Mouse (Mus musculus): ENCODE data around the gene Cops6. TPM values are rescaled to one million over a fixed set of nuclear protein-coding genes. Genes with fewer than 3 reads are reported as not detected.

Gene Cops6
- polyA plus RNA-seq, 1 experiment = 61.2 TPM

GRCm38 (mm10) chr5:138165594-138165993 lies 4.7 kb downstream of the Cops6 start:
- 86% methylated on average over 8 of the region's 8 CpGs for WGBS
- no peaks in the 10 kb centered on the region for H3K27me3 ChIP-seq (ENCODE audit: control insufficient read depth, insufficient read depth, low read length)
- H3K27ac ChIP-seq (ENCODE audit: insufficient read depth, low read depth, low read length) = no peak overlapping the region
- H3K36me3 ChIP-seq (ENCODE audit: control insufficient read depth, insufficient read depth, low read length) = peaks cover 52% of the 10 kb centered on the region
- TF ChIP-seq CTCF (IDR thresholded peaks at IDR 0.05; ENCODE audit: extremely low read depth, insufficient read length, insufficient replicate concordance, low read depth, low read length) (no peak), POLR2A (IDR thresholded peaks at IDR 0.05; ENCODE audit: low read depth, low read length) (no peak)
- no peak overlapping the region for H3K4me3 ChIP-seq (ENCODE audit: low read depth, low read length)
- H3K4me1 ChIP-seq (ENCODE audit: control insufficient read depth, insufficient read depth, insufficient read length, low read length) = no peaks in the 10 kb centered on the region

- H3K36me3 ChIP-seq (ENCODE audit: control insufficient read depth, insufficient read depth, low read length) = peaks cover 35% of the 10 kb centered on the region
- under 1% methylated on average over 47 of the region's 47 CpGs for WGBS
- H3K27me3 ChIP-seq (ENCODE audit: control insufficient read depth, insufficient read depth, low read length) = no peaks in the 10 kb centered on the region
- peaks cover 7% of the 10 kb centered on the region; the same call in 1 of the 2 replicates for H3K4me1 ChIP-seq (ENCODE audit: control insufficient read depth, insufficient read depth, insufficient read length, low read length)
- H3K27ac ChIP-seq (ENCODE audit: insufficient read depth, low read depth, low read length) = peak overlapping the region; percentile 65
- TF ChIP-seq CTCF (IDR thresholded peaks at IDR 0.05; ENCODE audit: extremely low read depth, insufficient read length, insufficient replicate concordance, low read depth, low read length) (no peak), POLR2A (IDR thresholded peaks at IDR 0.05; ENCODE audit: low read depth, low read length) (0 out of 2 replicates have a peak, but pooled peaks have one; percentile 28)
- H3K4me3 ChIP-seq (ENCODE audit: low read depth, low read length) = peak overlapping the region; percentile 69
Measured at GRCm38 (mm10) chr5:138170936-138171561, 10.2 kb downstream of the Cops6 start.

- TF ChIP-seq POLR2A (IDR thresholded peaks at IDR 0.05; ENCODE audit: low read depth, low read length) (peak; percentile 25; the same call in 1 of the 2 replicates), CTCF (IDR thresholded peaks at IDR 0.05; ENCODE audit: extremely low read depth, insufficient read length, insufficient replicate concordance, low read depth, low read length) (peak; percentile 7; the same call in 1 of the 2 replicates)
- under 1% methylated on average over 54 of the region's 54 CpGs for WGBS
- H3K36me3 ChIP-seq (ENCODE audit: control insufficient read depth, insufficient read depth, low read length) = peaks cover 33% of the 10 kb centered on the region
Measured at GRCm38 (mm10) chr5:138171695-138172491, 11.0 kb downstream of the Cops6 start, which contains the start of the genes Ap4m1 and Mcm7. TSS of gene Ap4m1 (plus strand) at chr5:138172002. TSS of gene Mcm7 (minus strand) at chr5:138172422.

GRCm38 (mm10) chr5:138173217-138173616 lies 12.3 kb downstream of the Cops6 start:
- TF ChIP-seq CTCF (IDR thresholded peaks at IDR 0.05; ENCODE audit: extremely low read depth, insufficient read length, insufficient replicate concordance, low read depth, low read length) (no peak), POLR2A (IDR thresholded peaks at IDR 0.05; ENCODE audit: low read depth, low read length) (no peak)
- Histone ChIP-seq H3K4me3 (ENCODE audit: low read depth, low read length) (no peak overlapping the region), H3K27me3 (ENCODE audit: control insufficient read depth, insufficient read depth, low read length) (no peaks in the 10 kb centered on the region), H3K27ac (ENCODE audit: insufficient read depth, low read depth, low read length) (no peak overlapping the region), H3K36me3 (ENCODE audit: control insufficient read depth, insufficient read depth, low read length) (peaks cover 34% of the 10 kb centered on the region), H3K4me1 (ENCODE audit: control insufficient read depth, insufficient read depth, insufficient read length, low read length) (peaks cover 7% of the 10 kb centered on the region; the same call in 1 of the 2 replicates)
- 58% methylated on average over 3 of the region's 3 CpGs for WGBS

More at GRCm38 (mm10) chr5:138171695-138172491, 11.0 kb downstream of the Cops6 start, which contains the start of the genes Ap4m1 and Mcm7:
- peak within 1 kb of the TSS; percentile 69 for H3K4me3 ChIP-seq (ENCODE audit: low read depth, low read length)
- H3K4me1 ChIP-seq (ENCODE audit: control insufficient read depth, insufficient read depth, insufficient read length, low read length) = peaks cover 7% of the 10 kb centered on the region; the same call in 1 of the 2 replicates
- peak within 1 kb of the TSS; percentile 80 for H3K27ac ChIP-seq (ENCODE audit: insufficient read depth, low read depth, low read length)
- H3K27me3 ChIP-seq (ENCODE audit: control insufficient read depth, insufficient read depth, low read length) = no peaks in the 10 kb centered on the region

GRCm38 (mm10) chr5:138186950-138187638 lies 26.2 kb downstream of the Cops6 start, which contains the start of the genes Taf6 and Cnpy4:
TSS of gene Taf6 (minus strand) at chr5:138187451.
TSS of gene Cnpy4 (plus strand) at chr5:138187485.
- H3K4me3 ChIP-seq (ENCODE audit: low read depth, low read length) = peak within 1 kb of the TSS; percentile 100
- peak; percentile 97 for TF ChIP-seq POLR2A (IDR thresholded peaks at IDR 0.05; ENCODE audit: low read depth, low read length)
- TF ChIP-seq CTCF (IDR thresholded peaks at IDR 0.05; ENCODE audit: extremely low read depth, insufficient read length, insufficient replicate concordance, low read depth, low read length) = no peak
- under 1% methylated on average over 31 of the region's 31 CpGs for WGBS
- H3K36me3 ChIP-seq (ENCODE audit: control insufficient read depth, insufficient read depth, low read length) = peaks cover 12% of the 10 kb centered on the region
- H3K27me3 ChIP-seq (ENCODE audit: control insufficient read depth, insufficient read depth, low read length) = no peaks in the 10 kb centered on the region
- no peaks in the 10 kb centered on the region for H3K4me1 ChIP-seq (ENCODE audit: control insufficient read depth, insufficient read depth, insufficient read length, low read length)
- peak within 1 kb of the TSS; percentile 56; the same call in 1 of the 2 replicates for H3K27ac ChIP-seq (ENCODE audit: insufficient read depth, low read depth, low read length)

- no peaks in the 10 kb centered on the region for H3K27me3 ChIP-seq (ENCODE audit: control insufficient read depth, insufficient read depth, low read length)
- TF ChIP-seq POLR2A (IDR thresholded peaks at IDR 0.05; ENCODE audit: low read depth, low read length) (no peak), CTCF (IDR thresholded peaks at IDR 0.05; ENCODE audit: extremely low read depth, insufficient read length, insufficient replicate concordance, low read depth, low read length) (no peak)
- H3K27ac ChIP-seq (ENCODE audit: insufficient read depth, low read depth, low read length) = peak overlapping the region; percentile 56; the same call in 1 of the 2 replicates
- H3K4me1 ChIP-seq (ENCODE audit: control insufficient read depth, insufficient read depth, insufficient read length, low read length) = no peaks in the 10 kb centered on the region
- H3K4me3 ChIP-seq (ENCODE audit: low read depth, low read length) = peak overlapping the region; percentile 100
- under 1% methylated on average over 10 of the region's 10 CpGs for WGBS
- peaks cover 8% of the 10 kb centered on the region for H3K36me3 ChIP-seq (ENCODE audit: control insufficient read depth, insufficient read depth, low read length)
Measured at GRCm38 (mm10) chr5:138187661-138188306, 26.9 kb downstream of the Cops6 start.
